Mouse (Mus musculus) R1 (cell line): ENCODE measurements at regions not wholly inside any gene's neighbourhood (a gene's known extent, or its start where the extent isn't known, plus 50 kb on each side); places are given as distances from the start of the nearest gene placed in this dataset.
A peak's percentile ranks its signal among the peaks of the same experiment; 100 is the strongest.

Source experiments
- DNase-seq: peaks from one replicate; pipeline ENCODE4 v3.0.0-alpha.2; 2018; ENCODE audit warnings: low read depth, low spot score

DNA sequence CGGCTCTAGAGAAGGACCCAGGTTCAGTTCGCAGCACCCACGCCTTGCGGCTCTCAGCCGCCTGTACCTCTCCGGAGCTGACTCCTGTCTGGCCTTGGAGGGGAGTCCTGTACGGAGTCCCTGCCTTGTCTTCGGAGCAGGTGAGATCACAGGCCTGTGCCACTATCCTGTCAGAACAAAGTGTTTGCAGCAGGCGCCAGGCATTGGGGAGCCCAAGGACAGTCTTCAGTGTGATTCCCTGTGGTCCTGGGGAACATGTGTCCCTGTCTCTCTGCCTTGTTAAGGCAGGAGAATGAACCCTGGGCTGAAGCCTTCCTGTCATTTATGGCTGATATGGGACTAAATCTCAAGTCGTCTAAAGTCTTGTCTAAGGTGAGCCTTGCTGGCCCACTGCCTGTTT lies 176.5 kb downstream of the Vrk1 start:
- DNase-seq = no peak

DNA sequence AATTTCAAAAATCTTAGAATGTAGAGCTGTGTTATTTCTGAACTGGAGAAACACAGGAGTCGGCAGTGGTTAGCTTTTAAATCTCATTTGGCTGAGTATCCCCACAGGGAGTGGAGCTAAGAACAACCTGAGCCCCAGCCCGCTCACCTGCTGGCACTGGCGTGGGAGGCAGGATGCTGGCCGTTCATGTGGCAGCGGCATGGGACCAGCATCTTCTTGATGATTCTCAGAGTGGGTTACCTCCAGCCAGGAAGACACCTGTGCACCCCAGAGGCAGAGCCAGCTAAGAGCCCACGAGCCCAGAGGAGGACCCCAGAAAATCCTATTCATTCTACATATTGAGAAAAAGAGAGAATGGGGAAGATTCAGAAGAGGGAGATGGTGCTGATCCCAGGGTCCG lies 181.7 kb downstream of the Vrk1 start:
- DNase-seq = no peak

DNA sequence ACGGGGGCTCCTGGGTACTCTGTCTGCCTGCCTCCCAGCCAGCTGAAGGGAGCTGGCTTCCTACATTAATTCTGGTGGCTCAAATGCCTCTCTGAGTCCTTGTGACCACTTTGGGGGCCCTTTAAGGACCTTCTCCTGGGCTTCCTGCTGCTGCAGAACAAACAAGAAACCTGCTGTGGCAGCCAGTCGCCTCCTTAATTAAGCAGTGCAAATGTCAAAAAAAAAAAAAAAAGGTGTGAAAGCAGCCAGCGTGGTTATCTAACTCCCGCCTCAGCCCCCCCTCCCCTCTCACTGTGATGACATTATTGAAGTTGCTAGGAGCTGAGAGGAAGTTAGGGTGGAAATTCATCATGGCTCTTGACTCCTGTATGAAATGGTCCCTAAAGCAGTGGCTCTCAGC lies 189.3 kb downstream of the Vrk1 start:
- DNase-seq = no peak

DNA sequence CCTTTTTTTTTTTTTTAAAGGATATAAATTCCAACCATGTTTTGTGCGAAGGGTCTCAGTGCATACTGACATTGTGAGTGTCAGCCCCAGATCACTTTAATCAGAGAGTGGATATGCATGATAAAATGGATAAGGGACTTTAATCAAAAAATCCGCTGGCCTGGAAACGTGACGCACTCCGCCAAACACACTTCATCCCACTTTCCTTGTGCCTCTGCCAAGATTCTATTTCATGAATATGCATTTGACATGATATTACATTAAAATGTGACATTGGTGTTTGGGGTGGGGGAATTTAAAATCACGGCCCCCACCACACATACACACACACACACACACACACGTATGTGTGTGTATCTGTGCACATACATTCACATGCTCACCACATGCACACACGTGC lies 193.5 kb downstream of the Vrk1 start:
- no peak for DNase-seq

DNA sequence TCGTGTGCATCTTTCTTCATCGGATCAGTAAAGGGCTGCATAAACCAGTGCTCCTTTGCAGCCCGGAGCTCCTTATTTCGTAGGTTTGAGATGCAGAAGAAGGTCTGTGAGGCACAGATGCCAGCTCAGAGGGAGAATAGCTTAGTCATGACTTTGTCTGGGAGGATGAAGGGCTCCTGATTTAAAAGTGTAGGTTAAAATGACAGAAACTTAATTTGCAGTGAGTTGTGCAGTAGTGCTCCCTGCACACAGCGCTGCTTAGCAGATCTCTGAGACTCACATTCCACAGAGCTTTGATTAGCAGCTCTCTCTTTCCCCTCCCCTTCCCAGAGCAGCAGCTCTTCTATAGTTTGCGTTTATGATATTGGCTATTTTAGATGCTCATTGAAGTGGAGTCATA lies 200.9 kb downstream of the Vrk1 start:
- no peak for DNase-seq

DNA sequence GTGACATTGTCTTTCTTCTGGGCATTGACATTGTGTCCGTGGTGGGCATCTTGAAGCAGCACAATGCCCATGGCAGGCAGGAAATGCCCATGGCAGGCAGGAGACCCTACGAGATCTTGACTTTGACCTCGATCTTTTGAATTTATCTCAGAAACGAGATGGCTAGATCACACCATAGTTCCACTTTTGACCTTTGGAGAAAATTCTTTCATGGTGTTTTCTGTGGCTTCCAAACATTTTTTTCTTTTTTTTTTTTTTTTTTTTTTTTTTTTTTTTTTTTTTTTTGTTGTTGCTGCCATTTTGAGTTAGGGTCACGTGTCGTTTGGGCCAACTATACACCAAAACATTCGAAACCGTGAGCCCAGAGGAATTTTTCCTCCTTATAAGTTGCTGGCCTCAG lies 201.5 kb downstream of the Vrk1 start:
- no peak for DNase-seq

DNA sequence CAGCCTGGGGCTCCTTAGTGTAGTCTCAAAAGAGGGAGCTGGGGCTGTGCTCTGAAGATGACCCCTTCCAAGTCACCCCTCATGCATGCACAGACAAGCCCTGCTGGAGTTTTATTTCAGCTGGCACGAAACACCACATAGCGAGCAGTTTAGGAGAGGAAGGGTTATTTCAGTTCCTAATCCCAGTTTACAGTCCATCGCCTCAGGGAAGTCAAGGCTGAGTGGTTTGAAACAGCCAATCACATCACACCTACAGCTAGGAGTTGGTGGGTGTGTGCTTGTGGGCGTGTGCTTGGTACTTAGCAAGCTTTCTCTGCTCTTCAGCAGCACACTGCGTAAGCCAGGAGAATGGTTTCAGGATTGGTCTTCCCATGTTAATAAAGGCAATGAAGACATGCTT lies 202.4 kb downstream of the Vrk1 start:
- peak; percentile 87 for DNase-seq

DNA sequence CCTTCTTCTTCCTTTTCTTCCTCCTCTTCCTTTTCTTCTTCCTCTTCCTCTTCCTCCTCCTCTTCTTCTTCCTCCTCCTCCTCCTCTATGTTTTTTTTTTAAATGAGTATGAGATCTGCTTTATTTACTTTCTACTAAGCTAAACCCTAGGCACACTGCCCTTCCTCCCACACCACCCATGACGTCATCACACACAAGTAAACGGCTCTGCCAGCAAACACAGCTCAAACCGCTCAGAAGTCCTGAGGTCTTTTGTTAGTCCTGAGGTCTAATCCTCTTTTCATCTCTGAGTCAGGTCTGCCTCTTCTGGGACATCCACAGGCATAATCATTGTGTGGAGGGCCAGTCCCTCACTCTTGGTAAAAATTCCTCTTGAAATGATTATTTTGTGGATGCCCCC lies 210.0 kb downstream of the Vrk1 start:
- no peak for DNase-seq

DNA sequence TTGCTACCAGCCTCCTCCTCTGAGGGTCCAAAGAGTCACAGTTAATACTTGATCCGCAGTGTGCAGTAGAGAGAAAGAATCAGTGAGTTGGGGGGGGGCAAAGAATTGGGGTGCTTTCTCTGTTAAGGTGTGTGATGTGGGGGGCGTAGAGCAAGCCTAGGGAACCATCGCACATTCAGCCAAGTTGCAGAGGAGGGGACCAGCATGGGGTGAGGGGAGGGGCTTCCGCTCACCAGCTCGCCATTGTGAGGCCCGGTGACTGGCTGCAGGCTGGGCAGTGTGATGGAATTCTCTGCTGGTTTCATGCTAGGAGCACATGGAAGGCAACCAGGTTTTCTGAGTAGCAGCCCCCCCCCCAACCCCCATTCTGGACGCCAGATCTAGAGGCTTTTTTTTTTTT lies 216.2 kb downstream of the Vrk1 start:
- DNase-seq = peak; percentile 74

DNA sequence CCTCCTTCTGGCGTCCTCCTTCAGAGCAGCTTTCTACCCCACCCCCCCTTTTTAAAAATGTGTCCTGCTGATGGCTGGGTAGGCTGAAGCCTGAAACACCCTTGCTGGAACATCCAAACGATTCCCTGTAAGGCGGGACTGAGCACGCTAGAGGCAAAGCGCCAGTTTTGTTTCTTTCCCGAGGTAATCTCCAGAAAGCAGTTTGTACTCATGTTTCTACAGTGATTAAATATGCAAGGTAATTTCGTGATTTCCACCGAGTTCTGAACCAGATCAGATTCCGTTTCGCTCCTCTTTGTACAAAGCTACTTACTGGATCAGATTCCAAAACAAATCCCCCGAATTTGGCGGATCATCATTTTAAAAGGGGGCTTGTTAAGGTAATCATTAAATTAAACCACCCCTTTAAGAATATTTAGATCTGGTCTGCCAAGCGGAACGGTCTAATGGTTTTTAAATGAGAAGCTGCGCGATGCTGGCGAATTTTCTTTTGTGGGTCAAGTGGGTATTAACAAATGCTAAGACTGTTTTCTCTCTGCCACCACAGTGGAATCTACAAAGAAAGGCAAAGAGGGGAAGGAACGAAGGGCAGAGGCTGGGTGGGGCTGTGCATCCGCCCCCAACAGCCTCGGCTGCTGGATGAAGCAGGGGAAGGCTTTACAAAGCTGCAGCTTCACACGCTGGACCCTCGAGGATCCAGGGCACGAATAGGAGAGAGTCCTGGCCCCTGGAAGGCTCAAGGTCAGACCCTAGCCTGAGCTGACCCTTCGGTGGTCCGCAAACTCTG lies 216.9 kb downstream of the Vrk1 start:
- DNase-seq = peak; percentile 57

DNA sequence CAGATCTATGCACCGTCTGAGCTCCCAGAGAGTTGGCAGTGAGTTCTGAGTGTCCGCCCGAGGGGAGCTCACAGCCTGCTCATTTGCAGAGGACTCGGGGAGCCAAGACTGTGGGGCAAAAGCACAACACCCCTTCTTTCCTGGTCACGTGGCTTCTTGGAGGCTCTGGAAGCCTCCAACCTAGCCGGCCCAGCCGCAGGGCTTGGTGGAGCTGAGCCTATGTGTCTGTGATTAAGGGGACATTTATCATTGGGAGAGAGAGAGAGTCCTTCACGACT lies 217.5 kb downstream of the Vrk1 start:
- no peak for DNase-seq

DNA sequence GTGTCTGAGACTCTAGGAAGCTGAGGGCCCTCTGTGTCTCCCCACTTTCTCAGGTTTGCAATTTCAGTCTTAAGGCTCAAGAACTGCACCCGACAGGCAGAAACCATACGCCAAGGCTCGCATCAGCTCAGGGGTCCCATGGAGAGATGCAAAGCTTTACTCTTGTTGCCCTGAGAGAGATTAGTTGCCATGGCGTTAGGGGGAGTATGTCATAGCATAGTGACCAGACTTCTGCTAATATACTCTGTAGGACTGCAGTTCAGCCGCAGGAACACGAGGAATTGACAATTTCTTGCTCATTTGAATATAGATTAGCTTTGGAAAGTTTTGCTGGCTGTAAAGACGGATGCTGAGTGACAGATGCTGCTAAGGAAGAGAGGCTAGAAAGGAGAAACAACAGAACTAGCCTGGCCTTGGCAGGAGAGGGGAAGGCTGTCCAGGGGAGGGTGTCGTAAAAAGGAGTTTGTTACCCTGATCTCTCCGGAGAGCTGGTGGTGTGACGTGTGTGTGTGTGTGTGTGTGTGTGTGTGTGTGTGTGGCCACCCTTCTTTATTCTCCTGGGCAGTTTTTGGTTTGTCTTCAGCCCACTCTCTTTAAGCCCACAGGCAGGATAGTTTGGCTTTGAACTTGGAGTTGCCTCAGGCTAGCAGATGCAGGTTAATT lies 235.3 kb downstream of the Vrk1 start:
- no peak for DNase-seq

DNA sequence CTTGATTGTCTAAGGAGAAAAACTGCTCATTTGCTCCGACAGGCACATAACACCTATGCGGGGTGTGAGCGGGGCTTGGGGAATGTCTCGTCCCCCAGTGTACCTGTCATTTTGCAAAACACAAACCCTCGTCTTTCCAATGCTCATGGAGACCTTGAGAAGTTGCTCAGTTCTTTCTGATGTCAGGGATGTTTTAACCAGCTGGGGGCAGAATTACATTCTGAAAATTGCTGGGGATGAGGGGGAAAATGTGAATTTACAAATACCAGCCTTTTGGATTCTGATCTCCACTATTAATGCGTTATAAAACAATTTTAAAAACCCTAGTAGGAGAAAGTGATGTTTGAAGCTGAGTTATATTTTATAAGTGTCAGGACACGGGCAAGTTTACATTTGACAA lies 263.6 kb downstream of the Vrk1 start:
- no peak for DNase-seq

DNA sequence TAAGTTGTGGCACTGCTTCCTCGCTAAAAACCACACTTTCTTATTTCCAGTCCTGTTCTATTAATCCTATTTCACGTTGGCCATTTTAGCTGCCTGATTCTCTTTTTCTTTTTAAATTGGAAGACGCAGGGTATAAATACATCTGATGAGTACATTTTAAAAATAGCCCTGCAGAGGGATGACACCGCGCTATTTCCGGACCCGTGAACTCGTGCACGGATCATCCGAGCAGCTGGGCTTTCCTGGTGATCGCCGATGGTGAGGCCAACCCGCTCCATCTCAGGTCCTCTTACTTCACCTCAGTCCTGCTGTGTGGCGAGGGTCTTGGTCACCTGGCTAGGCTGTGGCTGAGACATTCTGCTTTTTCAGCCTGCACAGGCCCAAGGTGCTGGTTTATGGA lies 267.9 kb downstream of the Vrk1 start:
- no peak for DNase-seq

DNA sequence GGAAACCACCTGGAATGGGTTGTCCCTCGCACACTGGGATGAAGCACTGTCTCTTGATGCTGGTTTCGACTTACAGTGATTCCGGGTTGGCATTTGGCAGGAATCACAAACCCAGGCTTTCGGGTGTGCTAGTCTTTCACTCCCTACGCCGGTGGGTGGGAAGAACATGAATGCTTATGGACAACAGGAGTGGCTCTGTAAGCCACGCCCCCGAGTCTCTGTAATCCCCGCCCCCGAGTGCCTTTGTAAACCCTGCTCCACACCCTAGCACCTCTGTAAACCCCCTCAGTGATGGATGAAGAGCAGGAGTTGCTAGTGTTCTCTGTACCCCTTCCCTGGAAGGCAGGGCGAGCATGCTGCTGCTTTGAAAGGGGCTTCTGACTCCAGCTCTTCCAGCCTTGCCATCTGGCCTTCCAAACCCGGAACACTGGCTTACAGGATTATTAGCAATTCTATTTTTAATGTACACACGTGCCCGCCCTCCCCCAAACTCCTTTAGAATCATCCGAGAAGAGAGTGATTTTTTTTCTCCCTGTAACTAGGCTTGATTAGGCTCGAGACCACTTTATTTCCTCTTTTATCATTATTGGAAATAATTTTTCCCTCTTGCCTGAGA lies 272.6 kb downstream of the Vrk1 start:
- DNase-seq = peak; percentile 76

DNA sequence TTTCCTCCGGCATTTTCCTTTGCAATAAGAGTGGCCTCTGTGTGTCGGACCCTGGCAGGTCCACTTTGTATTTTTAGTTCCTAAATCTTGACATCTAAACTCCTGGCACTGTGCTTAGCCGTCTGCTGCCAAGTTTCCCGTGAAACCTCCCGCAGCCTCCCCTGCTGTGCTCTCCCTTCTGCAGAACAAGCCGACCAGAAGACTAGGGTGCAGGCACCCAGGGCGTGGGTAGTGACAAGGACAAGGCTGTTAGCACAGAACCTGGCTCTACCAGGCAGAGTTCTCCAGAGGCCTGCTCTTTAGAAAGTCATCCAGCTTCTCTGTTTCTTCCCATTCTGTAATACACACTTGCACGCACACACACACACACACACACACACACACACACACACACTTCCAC lies 274.8 kb downstream of the Vrk1 start:
- no peak for DNase-seq

DNA sequence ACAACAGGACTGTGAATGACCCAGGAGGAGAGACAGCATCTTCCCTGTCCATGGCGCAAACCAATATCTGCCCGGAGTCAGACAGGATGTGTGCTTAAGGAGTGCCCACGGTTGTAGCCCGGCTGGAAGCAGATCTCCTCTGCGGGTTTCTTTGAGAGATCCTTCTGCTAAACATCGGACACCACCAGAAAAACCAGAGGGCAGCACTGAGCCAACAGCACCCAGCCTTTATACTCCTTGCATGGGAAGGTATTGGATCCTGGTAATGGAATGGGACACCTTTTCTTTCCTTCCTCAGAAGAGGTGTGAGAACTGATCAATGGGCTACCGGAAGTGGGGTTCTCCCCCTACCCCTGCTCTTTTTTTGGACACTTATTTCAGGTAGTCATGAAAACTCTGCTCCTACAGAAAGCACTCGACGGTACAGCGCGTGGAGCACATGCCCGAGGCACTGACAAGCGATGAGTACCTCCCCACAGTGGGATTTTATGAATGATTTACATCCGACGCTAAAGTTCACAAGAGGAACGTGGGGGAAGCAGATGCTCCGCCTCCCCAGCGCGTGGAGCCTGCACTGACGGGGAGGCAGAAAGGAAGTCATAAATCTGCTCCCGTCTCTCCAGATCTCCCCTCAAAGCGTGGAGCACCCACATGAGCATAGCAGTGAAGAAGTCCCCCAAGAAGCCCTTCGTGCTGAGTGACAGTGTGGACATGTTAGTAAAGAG lies 278.9 kb downstream of the Vrk1 start:
- peak; percentile 54 for DNase-seq

DNA sequence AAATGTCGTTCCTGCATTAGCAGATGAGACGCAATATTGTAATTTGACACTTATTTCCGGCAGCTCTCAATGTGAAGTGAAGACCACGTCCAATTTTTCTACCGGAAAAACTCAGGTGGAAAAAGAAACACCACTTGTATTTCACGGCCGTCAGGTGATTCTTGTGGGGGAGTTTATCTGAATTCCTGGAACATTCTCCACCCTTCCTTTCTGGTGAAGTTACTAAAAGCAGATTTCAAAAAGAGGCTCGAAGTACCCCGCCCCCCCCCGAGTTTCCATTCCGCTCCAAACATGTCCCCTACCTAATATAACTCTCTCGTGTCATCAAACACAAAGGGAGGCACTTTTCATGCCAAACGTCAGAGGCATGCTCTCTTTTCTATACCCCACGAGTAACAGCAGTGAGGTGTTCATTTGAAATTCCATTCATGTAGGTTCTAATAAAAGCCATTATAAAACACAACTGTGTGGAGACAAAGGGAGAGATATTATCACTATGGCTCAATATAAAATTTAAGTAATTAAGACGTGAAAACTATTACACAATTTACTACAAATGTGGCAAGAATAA lies 281.5 kb downstream of the Vrk1 start:
- DNase-seq = no peak

DNA sequence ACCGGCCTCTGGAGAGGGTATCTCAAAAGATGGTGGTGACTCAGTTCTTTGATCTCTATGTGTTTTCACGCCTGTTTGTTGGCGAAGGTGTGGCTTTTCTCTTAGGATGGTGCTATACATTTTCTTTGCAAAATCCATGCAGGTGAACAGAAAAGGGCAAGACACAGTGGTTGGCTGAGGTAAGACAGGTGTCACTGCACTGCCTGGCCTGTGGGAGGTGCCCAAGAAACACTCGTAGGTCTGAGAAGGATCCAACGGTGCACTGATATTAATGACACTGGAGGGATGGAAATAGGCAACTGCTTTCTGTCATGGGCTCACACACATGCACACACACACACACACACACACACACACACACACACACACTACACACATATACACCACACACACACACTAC lies 283.1 kb downstream of the Vrk1 start:
- DNase-seq = no peak

DNA sequence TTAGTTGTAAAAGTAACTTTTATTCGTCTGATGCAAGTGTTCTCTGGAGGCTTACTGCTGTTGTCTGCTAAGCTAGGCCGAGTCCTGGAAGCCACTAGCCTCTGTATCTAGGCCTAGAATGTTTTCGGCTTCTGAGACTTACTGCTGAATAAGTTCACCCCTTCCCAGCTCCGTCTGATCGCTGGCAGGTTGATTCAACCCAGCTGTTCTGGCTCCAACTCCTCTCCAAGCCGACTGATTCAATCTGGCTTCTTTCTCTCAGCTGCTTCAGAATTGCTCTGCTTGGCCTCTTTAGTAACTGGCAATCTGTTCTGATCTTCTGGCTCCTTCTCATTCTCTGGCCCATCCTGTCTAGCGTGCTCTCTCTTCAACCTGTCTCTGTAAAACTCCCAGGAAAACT lies 285.6 kb downstream of the Vrk1 start:
- DNase-seq = no peak

DNA sequence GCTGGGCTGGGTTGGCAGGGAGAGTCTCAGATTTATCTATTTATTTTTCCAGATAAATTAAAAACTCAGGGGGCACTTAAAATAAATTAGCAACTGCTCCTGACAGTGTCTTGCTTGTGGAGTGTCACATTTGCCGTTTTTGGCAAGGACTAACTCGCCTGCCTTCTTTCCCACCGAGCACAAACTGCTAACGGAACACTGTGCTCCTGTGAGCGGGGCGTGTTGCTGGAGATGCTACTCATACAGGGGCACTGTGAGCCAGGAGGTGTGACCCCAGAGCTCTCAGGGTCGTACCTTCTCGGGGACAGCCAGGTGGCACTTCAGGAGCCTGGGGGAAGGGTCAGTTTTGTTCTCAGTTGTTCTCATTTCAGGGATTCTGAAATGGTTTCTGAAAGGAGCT lies 292.6 kb downstream of the Vrk1 start:
- no peak for DNase-seq

DNA sequence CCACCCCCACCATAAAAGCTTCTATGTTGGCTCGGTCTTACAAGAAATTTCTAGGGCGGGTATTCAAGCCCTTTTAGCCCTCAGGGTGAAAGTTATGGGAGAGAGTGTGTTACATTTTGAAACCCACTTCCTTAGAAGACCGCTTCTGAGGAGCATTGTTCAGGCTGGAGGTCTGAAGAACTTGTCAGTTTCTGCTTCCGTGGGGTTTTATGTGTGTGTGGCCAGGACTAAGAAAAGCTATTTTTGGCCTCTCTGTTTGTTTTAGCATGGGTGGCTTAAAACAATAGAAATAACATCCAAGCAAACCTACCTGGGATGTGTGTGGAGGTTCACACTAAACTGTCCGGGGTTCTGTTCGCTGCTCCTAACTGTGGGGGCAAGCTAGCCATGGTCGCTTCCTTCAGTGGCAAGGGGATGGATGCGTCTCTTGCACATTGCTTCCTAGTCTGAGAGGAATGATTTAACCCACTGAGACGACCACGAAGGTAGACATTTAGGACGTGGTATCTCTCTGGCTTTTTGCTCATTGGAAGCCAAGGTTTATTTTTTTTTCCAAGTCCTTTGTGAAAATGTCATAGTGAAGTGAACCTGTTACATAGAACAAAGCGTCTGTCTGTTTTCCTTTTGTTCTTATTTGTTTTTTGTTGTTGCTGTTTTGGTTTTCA lies 298.4 kb downstream of the Vrk1 start:
- DNase-seq = no peak
